Mouse (Mus musculus) granulocyte monocyte progenitor cell, adult 5-6 weeks (primary cell): ENCODE data around the gene Slfn14. TPM values are rescaled to one million over a fixed set of nuclear protein-coding genes. Genes with fewer than 3 reads are reported as not detected.
"Not testable (repeated sequence)": the region's sequence is repeated elsewhere in the genome, so short reads cannot be mapped to it uniquely, and the experiment has no call there.

Experiments
- ATAC-seq: replicated peaks from 2 replicates; pipeline ENCODE4 v1.8.0; 2016; ENCODE audit warnings: mild to moderate bottlenecking, moderate TSS enrichment, inconsistent platforms; ENCODE audit not compliant: poor library complexity, severe bottlenecking
- total RNA-seq, 2 experiments: library from RNA; stranded (forward) in 1 of 2; stranded (reverse) in 1 of 2; fragments of 200-712, 200-1000 nt in 1 of 2; fragments of >200 nt in 1 of 2; fragmentation: Nextera tagmentation in 1 of 2; gene quantifications; 2 replicates each; pipeline ENCODE4 v1.2.3; 2014 to 2017

The Slfn14 gene
- total RNA-seq (2014; fragmentation: Nextera tagmentation) (not detected in 2 replicates), total RNA-seq (2017) (not detected in 2 replicates)

DNA sequence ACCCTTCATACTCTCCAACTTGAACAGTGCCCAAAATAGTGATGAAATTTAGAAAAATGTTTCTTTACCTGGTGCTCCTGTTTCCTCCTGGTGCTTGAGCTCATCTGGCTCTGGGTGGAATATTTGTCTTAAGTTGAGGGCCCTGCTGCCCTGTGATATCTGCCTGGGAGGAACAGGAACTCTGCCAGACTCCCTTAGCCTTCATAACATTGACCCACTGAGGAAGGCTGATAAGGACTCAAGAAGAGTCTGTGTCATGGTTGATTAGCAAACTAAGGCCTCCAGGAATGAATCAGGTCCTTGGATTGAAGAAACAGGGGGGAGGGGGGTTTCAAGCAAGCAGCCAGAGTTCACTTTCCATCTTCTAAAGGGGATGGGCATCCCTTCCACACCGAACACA, at the start of gene Slfn14:
Slfn14 (minus strand) TSS at position 161 of the 400 bp plus-strand sequence.
- no peak for ATAC-seq

GRCm38 (mm10) chr11:83335826-83336225, 49.3 kb upstream of the Slfn14 start:
- ATAC-seq: no peak

DNA sequence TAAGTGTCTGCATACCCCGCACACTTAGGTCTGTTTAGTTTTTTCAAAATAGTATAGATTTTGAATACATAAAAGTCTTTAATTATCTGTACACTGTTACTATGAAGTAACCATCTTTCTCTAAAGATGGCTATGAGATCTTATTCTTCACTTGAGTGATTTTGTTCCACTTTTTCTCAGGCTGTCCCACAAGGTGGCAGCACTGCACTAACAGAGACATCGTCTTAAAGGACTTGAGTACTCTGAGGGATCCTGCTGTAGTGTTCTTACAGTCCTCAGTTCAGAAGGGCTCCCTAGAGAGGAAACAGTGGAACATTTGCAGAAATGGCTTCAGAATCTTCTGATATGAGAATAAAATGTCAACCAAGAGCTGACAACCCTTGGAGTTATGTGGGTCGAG, 40.9 kb upstream of the Slfn14 start:
- peak; percentile 46 for ATAC-seq

GRCm38 (mm10) chr11:83326692-83327091, 40.2 kb upstream of the Slfn14 start:
- ATAC-seq: not testable (repeated sequence)

DNA sequence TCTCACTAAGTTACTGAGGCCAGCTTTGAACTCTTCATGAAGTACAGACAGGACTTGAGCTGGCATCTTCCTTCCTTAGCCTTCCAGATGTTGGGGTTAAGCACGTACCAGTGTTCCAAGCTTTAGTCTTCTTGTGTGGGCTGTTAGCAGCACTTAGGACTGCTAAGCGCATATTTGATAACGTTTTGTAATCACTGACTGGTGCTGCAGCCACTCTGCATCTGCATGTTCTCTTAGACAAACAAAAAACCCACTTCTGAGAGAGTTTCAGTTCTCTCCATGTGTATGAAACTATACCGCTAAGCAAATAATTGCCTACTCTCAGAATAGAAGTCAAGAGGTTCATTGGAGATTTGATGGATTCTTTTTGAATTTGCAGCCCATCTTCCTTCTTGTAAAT, 32.5 kb upstream of the Slfn14 start:
- ATAC-seq: no peak

- ATAC-seq: no peak
These were observed 25.9 kb upstream of the Slfn14 start for GRCm38 (mm10) chr11:83312471-83312870.

DNA sequence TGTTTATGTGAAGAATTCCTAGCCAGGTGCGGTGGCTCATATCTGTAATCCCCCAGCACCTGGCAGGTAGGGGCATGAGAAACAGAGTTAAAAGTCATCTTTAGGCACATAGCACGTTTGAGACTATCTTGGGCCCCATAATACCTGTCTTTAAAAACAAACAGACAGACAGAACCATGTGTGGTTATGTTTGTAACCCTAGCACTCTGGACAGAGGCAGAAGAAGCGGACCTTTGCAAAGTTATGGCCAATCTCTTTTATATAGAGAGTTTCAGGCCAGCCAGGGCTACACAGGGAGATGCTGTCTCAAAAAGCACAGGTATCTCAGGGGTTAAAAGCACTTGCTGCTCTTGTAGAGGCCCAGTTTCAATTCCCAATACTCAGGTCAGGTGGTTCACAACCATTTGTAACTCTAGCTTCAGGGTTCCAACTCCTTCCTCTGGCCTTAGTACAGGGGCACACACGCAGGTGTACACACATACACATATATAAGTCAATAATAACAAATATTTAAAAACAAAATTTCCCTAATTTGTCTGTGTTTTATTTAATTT, 20.3 kb upstream of the Slfn14 start:
- ATAC-seq: no peak

DNA sequence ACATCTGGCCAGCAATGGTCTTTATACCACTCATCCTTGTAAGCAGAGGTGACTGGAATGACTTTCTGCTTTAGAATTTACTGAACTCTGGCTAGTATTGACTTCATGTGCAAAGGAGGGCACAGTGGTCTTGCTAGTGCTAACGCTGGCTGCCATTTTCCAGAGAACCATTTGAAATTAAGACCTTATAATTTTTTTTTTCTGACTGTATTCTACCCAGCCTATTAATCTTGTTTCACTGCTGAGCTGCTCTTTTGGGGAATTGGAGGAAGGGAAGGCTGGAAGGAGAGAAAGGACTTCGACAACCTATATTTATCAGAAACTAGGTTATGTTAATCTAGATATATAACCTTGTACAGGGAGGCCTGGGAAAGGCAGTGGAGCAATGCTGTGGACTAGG, 18.0 kb upstream of the Slfn14 start:
- ATAC-seq: no peak

- no peak for ATAC-seq
These were observed 17.2 kb upstream of the Slfn14 start for GRCm38 (mm10) chr11:83303751-83304150.

- ATAC-seq: peak; percentile 80
These were observed 16.2 kb upstream of the Slfn14 start, which contains the start of gene Pex12 for GRCm38 (mm10) chr11:83302526-83303251. Gene Pex12, minus strand, starts transcription at chr11:83302586.

DNA sequence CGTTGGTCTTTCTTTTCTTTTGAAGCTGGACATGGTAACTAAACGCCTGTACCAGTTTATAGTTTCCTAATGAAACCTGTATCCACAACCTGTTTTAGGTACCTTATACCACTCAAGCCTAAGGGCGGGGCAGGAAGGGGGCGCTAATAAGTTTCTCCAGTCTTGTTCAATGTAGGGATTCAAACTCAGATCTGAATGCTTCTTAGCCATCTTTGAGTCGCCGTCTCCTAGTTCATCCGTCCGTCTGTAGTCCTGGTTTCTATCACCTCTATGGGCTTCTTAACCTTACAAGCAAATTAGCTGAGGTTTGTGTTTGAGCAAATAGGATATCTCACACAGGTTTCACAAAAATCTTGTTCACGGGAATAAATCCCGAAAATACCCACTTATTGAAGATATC, 15.6 kb upstream of the Slfn14 start:
- no peak for ATAC-seq

DNA sequence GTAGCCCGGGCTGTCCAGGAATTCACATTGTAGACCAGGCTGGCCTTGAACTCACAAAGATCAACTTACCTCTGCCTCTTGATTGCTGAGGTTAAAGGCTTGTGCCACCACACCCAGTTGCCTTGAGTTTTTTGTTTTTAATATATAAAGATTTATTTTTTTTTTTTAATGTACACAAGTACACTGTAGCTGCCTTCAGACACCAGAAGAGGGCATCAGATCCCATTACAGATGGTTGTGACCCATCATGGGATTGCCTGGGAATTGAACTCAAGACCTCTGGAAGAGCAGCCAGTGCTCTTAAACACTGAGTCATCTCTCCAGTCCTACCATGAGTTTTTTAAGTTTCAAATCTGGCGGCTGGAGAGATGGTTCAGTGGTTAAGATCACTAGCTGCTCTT, 14.9 kb upstream of the Slfn14 start:
- no peak for ATAC-seq

GRCm38 (mm10) chr11:83299724-83300123, 13.2 kb upstream of the Slfn14 start:
- no peak for ATAC-seq

DNA sequence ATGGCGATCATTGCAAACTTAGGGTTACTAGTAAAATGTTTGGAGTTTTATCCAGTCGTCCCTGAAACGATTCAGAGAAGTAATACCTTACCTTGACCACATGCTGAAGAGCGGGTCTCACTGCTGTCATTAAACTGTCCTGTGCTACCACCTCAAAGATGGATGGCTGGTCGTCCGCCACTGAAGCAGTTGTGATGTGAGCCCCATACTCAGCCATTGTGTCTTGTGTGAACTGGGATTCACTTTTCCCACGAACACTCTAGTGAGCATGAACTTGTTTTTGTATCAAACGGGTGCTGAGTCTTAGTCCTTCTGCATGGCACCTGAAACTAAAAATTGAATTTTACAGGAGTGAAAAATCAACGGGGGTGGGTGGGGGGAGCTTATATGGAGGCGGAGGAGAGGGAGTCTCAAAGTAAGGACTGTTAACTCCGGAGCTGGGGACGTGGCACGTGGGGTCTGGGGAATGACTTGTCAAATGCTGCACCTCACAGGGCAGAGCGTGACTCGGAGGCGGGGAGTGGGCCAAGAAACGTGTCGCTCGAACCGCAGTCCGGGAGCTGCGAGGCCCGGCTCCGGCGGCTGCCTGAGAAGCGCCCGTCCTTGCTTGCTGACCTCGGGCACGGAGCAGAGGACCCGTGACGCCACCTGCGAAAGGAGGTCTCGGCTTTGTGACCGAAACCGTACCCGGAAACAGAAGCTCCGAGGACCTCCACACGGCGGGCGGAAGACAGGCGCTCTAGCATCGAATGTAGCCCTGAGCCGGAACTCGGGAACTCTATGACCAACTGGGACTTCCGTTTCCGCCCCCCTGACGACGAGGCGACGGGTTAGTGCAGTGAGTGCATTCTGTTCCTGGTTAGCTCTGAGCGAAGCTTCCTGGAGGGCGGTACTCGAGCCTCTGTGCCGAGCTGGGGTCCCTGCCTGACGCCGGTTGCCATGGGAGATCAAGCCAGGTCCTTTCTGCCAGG, 12.0 kb upstream of the Slfn14 start, which contains the start of gene Ap2b1:
Ap2b1 (plus strand) TSS at position 800 of the 971 bp plus-strand sequence.
- ATAC-seq: peak; percentile 82

- no peak for ATAC-seq
These were observed 11.3 kb upstream of the Slfn14 start for GRCm38 (mm10) chr11:83297816-83298215.

DNA sequence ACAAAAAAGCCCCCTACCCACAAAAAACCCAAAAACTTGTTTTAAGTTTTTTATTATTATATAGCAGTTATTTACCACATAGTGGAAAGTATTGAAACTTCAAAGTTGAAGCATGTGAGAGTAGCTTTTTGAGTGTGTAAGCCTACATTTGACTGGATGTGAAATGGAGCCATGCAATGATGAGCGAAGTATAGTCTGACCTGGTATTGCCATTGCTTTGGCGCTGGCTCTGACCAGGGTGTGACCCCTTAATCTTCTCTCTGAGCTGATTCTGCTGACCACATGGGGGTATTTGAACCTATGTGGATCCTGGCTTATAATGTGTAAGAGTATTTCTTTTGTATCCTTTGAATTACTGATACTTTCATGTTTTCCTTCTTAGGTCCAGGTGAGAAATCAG, 7.6 kb upstream of the Slfn14 start:
- no peak for ATAC-seq

DNA sequence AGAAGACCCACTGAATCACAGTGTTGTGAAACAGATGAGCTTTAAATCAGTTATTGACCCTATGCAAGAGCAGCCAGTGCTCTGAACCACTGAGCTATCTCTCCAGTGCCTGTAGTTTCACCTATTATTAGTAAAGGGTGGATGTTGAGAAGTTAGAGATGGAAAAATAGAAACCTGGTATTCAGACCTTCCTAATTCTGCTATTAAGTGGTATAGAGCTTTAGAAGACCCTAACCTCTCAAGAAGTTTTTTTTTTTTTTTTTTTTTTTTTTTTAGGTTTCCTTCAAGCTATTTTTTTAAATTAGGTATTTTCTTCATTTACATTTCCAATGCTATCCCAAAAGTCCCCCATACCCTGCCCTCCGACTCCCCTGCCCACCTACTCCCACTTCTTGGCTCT, 6.7 kb upstream of the Slfn14 start:
- ATAC-seq: no peak

DNA sequence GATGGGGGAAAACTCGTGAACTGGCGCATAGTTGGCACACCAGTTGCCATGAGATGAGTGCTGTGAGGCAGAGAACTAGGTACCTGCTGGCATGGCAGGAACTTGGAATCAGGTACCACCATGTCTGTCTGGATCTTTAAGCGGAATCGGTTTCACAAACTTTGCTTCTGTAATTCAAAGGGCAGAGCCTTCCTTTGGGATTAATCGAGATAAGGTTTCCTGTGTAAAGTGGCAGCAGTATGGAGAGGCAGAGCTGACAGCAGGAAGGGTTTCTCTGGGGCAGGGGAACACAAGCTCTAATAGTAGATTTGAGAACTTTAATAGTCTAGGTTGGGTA, 5.7 kb upstream of the Slfn14 start:
- no peak for ATAC-seq

DNA sequence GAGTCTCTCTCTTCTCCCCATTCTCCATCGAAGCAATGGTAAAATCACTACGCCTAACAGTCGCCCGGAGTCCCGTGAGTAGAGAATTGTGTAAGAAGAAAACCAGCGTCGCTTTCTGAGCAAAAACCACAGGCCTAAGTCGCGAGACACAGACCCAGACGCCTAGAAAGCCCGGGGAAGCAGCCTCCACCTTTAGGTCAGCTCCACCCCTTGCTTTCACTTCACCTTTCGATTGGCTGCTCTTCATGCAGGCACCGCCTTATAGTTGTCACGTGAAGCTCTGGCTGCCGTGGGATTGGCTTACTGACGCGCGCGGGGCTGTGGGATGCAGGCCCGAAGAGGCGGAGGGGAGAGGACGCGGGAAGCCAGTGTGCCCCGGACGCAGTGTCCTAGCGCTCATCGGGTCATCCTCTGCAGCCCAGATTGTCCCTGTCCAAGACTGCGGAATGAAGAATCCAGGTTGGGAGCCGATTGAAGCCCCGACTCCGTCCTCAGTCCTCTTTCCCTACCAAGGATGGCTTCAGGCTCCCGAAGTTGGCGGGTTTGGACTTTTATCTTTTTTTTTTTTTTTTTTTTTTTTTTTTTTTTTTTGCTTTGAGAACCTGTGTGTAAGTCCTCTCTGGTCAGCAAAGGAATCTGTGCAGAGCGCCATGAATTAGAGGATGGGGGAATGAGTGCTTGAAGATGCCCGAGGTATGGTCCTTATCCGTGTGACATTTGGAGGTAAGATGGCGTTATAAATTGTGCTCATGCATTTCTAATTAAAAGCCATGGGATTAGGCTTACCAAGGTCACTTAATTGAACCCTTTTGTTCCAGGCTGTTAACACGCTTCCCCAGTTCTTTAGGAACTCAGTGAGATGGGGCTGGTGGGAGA, 5.1 kb upstream of the Slfn14 start:
- peak; percentile 99 for ATAC-seq

DNA sequence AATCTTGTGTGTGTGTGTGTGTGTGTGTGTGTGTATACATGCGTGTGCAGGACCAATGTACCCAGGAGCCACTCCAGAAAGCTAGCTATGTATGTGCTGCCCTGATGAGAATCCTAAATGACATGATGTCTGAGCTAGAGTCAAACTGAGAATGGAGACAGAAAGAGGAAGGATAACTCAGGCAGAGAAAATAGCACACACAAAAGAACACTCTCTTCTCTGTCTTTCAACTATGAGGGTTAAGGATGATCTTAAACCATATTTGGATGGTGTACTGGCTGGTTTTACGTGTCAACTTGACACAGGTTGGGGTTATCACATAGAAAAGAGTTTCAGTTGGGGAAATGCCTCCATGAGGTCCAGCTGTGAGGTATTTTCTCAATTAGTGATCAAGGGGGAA, 3.1 kb upstream of the Slfn14 start:
- no peak for ATAC-seq
